Mouse (Mus musculus) hindbrain, embryonic 12.5 days (tissue): Measurements from ENCODE around the gene Dlg1. TPM values are rescaled to one million over a fixed set of nuclear protein-coding genes. Genes with fewer than 3 reads are reported as not detected.

Experiments
- ATAC-seq: fragments of 200-750 bp; cut with Nextera tagmentation; 2 replicates; pipeline ENCODE4 v1.8.0; 2017; ENCODE audit warnings: moderate TSS enrichment; ENCODE audit not compliant: low FRiP score
- H3K27ac ChIP-seq: fragments of 300-500 bp; sonication (generic); 2 replicates; pipeline ENCODE4 v1.5.1; 2016; ENCODE audit warnings: mild to moderate bottlenecking
- H3K27me3 ChIP-seq: fragments of 300-500 bp; sonication (generic); 2 replicates; pipeline ENCODE4 v1.6.1; 2016; ENCODE audit warnings: mild to moderate bottlenecking
- H3K36me3 ChIP-seq: fragments of 300-500 bp; sonication (generic); 2 replicates; pipeline ENCODE4 v1.6.1; 2016; ENCODE audit warnings: mild to moderate bottlenecking
- H3K4me1 ChIP-seq: fragments of 300-500 bp; sonication (generic); 2 replicates; pipeline ENCODE4 v1.6.1; 2016
- H3K4me2 ChIP-seq: fragments of 300-500 bp; sonication (generic); replicated peaks from 2 replicates; pipeline ENCODE4 v1.6.1; 2016; ENCODE audit warnings: mild to moderate bottlenecking
- H3K4me3 ChIP-seq: fragments of 300-500 bp; sonication (generic); 2 replicates; pipeline ENCODE4 v1.5.1; 2016; ENCODE audit warnings: mild to moderate bottlenecking
- H3K9ac ChIP-seq: fragments of 300-500 bp; sonication (generic); 2 replicates; pipeline ENCODE4 v1.6.1; 2016; ENCODE audit warnings: mild to moderate bottlenecking, moderate library complexity
- H3K9me3 ChIP-seq: fragments of 300-500 bp; sonication (generic); replicated peaks from 2 replicates; pipeline ENCODE4 v1.6.1; 2016; ENCODE audit warnings: mild to moderate bottlenecking
- WGBS: fragments of 180-500 bp; shearing (Covaris S2); methylation state at CpG from one replicate; pipeline ENCODE4 v1.1.7; 2016; 5-methylcytosine and 5-hydroxymethylcytosine counted together
- polyA plus RNA-seq: library from polyadenylated mRNA; unstranded; fragments of >200 nt; fragmentation: Nextera tagmentation; extraction: Ambion mirVana; gene quantifications from 2 replicates; pipeline ENCODE4 v1.2.1, GENCODE M21; 2016

Gene Dlg1
- polyA plus RNA-seq, 1 experiment from 2014 or later = 27.9 TPM

- H3K9me3 ChIP-seq = no peaks in the 10 kb centered on the region
- no peaks in the 10 kb centered on the region for H3K27me3 ChIP-seq
- H3K4me3 ChIP-seq = no peak overlapping the region
- WGBS = 94% methylated on average over 4 of the region's 4 CpGs
- ATAC-seq = no peak
- no peak overlapping the region for H3K9ac ChIP-seq
- H3K4me2 ChIP-seq = no peak overlapping the region
- H3K27ac ChIP-seq = no peak overlapping the region
- no peaks in the 10 kb centered on the region for H3K4me1 ChIP-seq
- H3K36me3 ChIP-seq = no peaks in the 10 kb centered on the region; the same call in 1 of the 2 replicates
These were observed 167.5 kb downstream of the Dlg1 start for GRCm38 (mm10) chr16:31830726-31831125.

- no peak overlapping the region for H3K27ac ChIP-seq
- ATAC-seq = no peak
- no peak overlapping the region for H3K9ac ChIP-seq
- H3K9me3 ChIP-seq = no peaks in the 10 kb centered on the region
- H3K4me2 ChIP-seq = no peak overlapping the region
- no peak overlapping the region for H3K4me3 ChIP-seq
- no peaks in the 10 kb centered on the region for H3K27me3 ChIP-seq
- 95% methylated on average over 10 of the region's 10 CpGs for WGBS
- no peaks in the 10 kb centered on the region for H3K4me1 ChIP-seq
- H3K36me3 ChIP-seq = no peaks in the 10 kb centered on the region; the same call in 1 of the 2 replicates
These were observed 169.6 kb downstream of the Dlg1 start for GRCm38 (mm10) chr16:31832630-31833422.

- no peak overlapping the region for H3K27ac ChIP-seq
- 78% methylated on average over 7 of the region's 7 CpGs for WGBS
- no peak for ATAC-seq
These were observed 170.9 kb downstream of the Dlg1 start for GRCm38 (mm10) chr16:31834011-31834584.

GRCm38 (mm10) chr16:31834662-31835318 lies 171.5 kb downstream of the Dlg1 start:
- no peaks in the 10 kb centered on the region for H3K4me1 ChIP-seq
- no peak overlapping the region for H3K4me3 ChIP-seq
- H3K27me3 ChIP-seq = no peaks in the 10 kb centered on the region
- WGBS = 90% methylated on average over 2 of the region's 2 CpGs
- H3K36me3 ChIP-seq = no peaks in the 10 kb centered on the region
- no peak for ATAC-seq
- no peak overlapping the region for H3K4me2 ChIP-seq
- H3K27ac ChIP-seq = no peak overlapping the region
- H3K9ac ChIP-seq = no peak overlapping the region
- H3K9me3 ChIP-seq = no peaks in the 10 kb centered on the region

More at GRCm38 (mm10) chr16:31834011-31834584, 170.9 kb downstream of the Dlg1 start:
- Histone ChIP-seq H3K36me3 (no peaks in the 10 kb centered on the region; the same call in 1 of the 2 replicates), H3K4me2 (no peak overlapping the region), H3K9me3 (no peaks in the 10 kb centered on the region), H3K9ac (no peak overlapping the region), H3K4me3 (no peak overlapping the region), H3K4me1 (no peaks in the 10 kb centered on the region), H3K27me3 (no peaks in the 10 kb centered on the region)

GRCm38 (mm10) chr16:31837362-31837761 lies 174.1 kb downstream of the Dlg1 start:
- no peak overlapping the region for H3K4me2 ChIP-seq
- H3K27me3 ChIP-seq = no peaks in the 10 kb centered on the region
- no peaks in the 10 kb centered on the region for H3K4me1 ChIP-seq
- H3K27ac ChIP-seq = no peak overlapping the region
- 83% methylated on average over 3 of the region's 3 CpGs for WGBS
- no peaks in the 10 kb centered on the region for H3K9me3 ChIP-seq
- no peak overlapping the region for H3K9ac ChIP-seq
- ATAC-seq = no peak
- H3K4me3 ChIP-seq = no peak overlapping the region
- 0 out of 2 replicates have a peak, but pooled peaks cover 4% of the 10 kb centered on the region for H3K36me3 ChIP-seq

- Histone ChIP-seq H3K27me3 (no peaks in the 10 kb centered on the region), H3K4me2 (no peak overlapping the region), H3K27ac (no peak overlapping the region), H3K9ac (no peak overlapping the region), H3K4me3 (no peak overlapping the region), H3K36me3 (0 out of 2 replicates have a peak, but pooled peaks cover 4% of the 10 kb centered on the region), H3K4me1 (no peaks in the 10 kb centered on the region), H3K9me3 (no peaks in the 10 kb centered on the region)
- WGBS = 89% methylated on average over 3 of the region's 3 CpGs
- ATAC-seq = no peak
These were observed 181.0 kb downstream of the Dlg1 start for GRCm38 (mm10) chr16:31844246-31844645.

GRCm38 (mm10) chr16:31846763-31847162 lies 183.5 kb downstream of the Dlg1 start:
- Histone ChIP-seq H3K9ac (no peak overlapping the region), H3K27ac (no peak overlapping the region), H3K4me1 (no peaks in the 10 kb centered on the region), H3K36me3 (no peaks in the 10 kb centered on the region), H3K9me3 (no peaks in the 10 kb centered on the region), H3K4me3 (no peak overlapping the region), H3K27me3 (no peaks in the 10 kb centered on the region), H3K4me2 (no peak overlapping the region)
- ATAC-seq = no peak
- 64% methylated on average over 10 of the region's 10 CpGs for WGBS

- peaks cover 51% of the 10 kb centered on the region for H3K36me3 ChIP-seq
- ATAC-seq = no peak
- H3K27ac ChIP-seq = no peak overlapping the region
- WGBS = 92% methylated on average over 5 of the region's 5 CpGs
- H3K4me1 ChIP-seq = no peaks in the 10 kb centered on the region
- peaks cover 8% of the 10 kb centered on the region; the same call in 1 of the 2 replicates for H3K9me3 ChIP-seq
- H3K9ac ChIP-seq = no peak overlapping the region
- H3K27me3 ChIP-seq = no peaks in the 10 kb centered on the region
- H3K4me3 ChIP-seq = no peak overlapping the region
- H3K4me2 ChIP-seq = no peak overlapping the region
These were observed 200.7 kb downstream of the Dlg1 start for GRCm38 (mm10) chr16:31863920-31864319.

GRCm38 (mm10) chr16:31865242-31865641 lies 202.0 kb downstream of the Dlg1 start:
- H3K4me3 ChIP-seq = no peak overlapping the region
- peaks cover 8% of the 10 kb centered on the region; the same call in 1 of the 2 replicates for H3K9me3 ChIP-seq
- WGBS = 75% methylated on average over 3 of the region's 3 CpGs
- no peak overlapping the region for H3K4me2 ChIP-seq
- H3K27ac ChIP-seq = no peak overlapping the region
- H3K36me3 ChIP-seq = peaks cover 47% of the 10 kb centered on the region
- no peak overlapping the region for H3K9ac ChIP-seq
- no peak for ATAC-seq
- H3K27me3 ChIP-seq = no peaks in the 10 kb centered on the region
- no peaks in the 10 kb centered on the region for H3K4me1 ChIP-seq

- no peak for ATAC-seq
- Histone ChIP-seq H3K9me3 (no peaks in the 10 kb centered on the region), H3K27me3 (no peaks in the 10 kb centered on the region), H3K4me3 (no peak overlapping the region), H3K27ac (no peak overlapping the region), H3K36me3 (peaks cover 41% of the 10 kb centered on the region), H3K9ac (no peak overlapping the region), H3K4me2 (no peak overlapping the region), H3K4me1 (no peaks in the 10 kb centered on the region)
- WGBS = 88% methylated on average over 3 of the region's 3 CpGs
These were observed 203.7 kb downstream of the Dlg1 start for GRCm38 (mm10) chr16:31866911-31867310.

- H3K36me3 ChIP-seq = peaks cover 39% of the 10 kb centered on the region
These were observed 204.5 kb downstream of the Dlg1 start for GRCm38 (mm10) chr16:31867736-31868135.

GRCm38 (mm10) chr16:31873721-31874120 lies 210.5 kb downstream of the Dlg1 start:
- ATAC-seq = no peak
- no peaks in the 10 kb centered on the region for H3K27me3 ChIP-seq
- no peak overlapping the region for H3K4me2 ChIP-seq
- no peak overlapping the region for H3K27ac ChIP-seq
- 93% methylated on average over 8 of the region's 8 CpGs for WGBS
- H3K9ac ChIP-seq = no peak overlapping the region
- 0 out of 2 replicates have a peak, but pooled peaks cover 14% of the 10 kb centered on the region for H3K36me3 ChIP-seq
- no peaks in the 10 kb centered on the region for H3K9me3 ChIP-seq
- H3K4me1 ChIP-seq = peaks cover under 1% of the 10 kb centered on the region; the same call in 1 of the 2 replicates
- no peak overlapping the region for H3K4me3 ChIP-seq

More at GRCm38 (mm10) chr16:31867736-31868135, 204.5 kb downstream of the Dlg1 start:
- no peak overlapping the region for H3K9ac ChIP-seq
- ATAC-seq = no peak
- H3K27ac ChIP-seq = no peak overlapping the region
- WGBS = 78% methylated on average over 4 of the region's 4 CpGs
- H3K4me1 ChIP-seq = no peaks in the 10 kb centered on the region
- H3K9me3 ChIP-seq = no peaks in the 10 kb centered on the region
- H3K4me3 ChIP-seq = no peak overlapping the region
- H3K27me3 ChIP-seq = no peaks in the 10 kb centered on the region
- H3K4me2 ChIP-seq = no peak overlapping the region
